ENCODE assay signal across 23 mouse cellular contexts in genomic region chr10:93881918-93882317, GRCm38 (mm10). TPM values are rescaled to one million over a fixed set of nuclear protein-coding genes. Genes with fewer than 3 reads are reported as not detected.
"Had no signal": no experiment of that assay in that cellular context is flagged by ENCODE, and none has a peak within 500 bp of the region (broad histone marks: within the 10 kb centered on the region; RNA-seq: fewer than 3 reads in every experiment).

No protein-coding gene starts in this region.

- H3K4me1 ChIP-seq: intestine, embryonic 15.5 days; kidney, embryonic 15.5 days had no signal

- DNase-seq: kidney, adult 11 months; kidney, adult 8-10 months; kidney, postnatal 10 days; kidney, postnatal 36 days; layer of hippocampus, postnatal 36 days; lung, embryonic 14.5 days; midbrain, embryonic 14.5 days; retina, postnatal 1 day; right cerebral cortex, postnatal 25 days; thymus, adult 18-20 months; thymus, postnatal 14 days had no signal

- H3K4me3 ChIP-seq: intestine, embryonic 15.5 days; kidney, embryonic 15.5 days; left cerebral cortex, adult 2 months had no signal

- ATAC-seq: lung, postnatal 0 days had no signal

- H3K27me3 ChIP-seq: intestine, embryonic 15.5 days; kidney, embryonic 15.5 days had no signal

- H3K27ac ChIP-seq: intestine, embryonic 15.5 days; kidney, embryonic 15.5 days; left cerebral cortex, adult 2 months had no signal

- H3K9me3 ChIP-seq: intestine, embryonic 15.5 days; kidney, embryonic 15.5 days had no signal

- H3K4me2 ChIP-seq: intestine, embryonic 15.5 days; kidney, embryonic 15.5 days; lung, embryonic 14.5 days; midbrain, embryonic 11.5 days had no signal

- H3K9ac ChIP-seq: intestine, embryonic 15.5 days; kidney, embryonic 15.5 days; lung, embryonic 14.5 days had no signal

RNA-seq across cellular contexts. Expression of gene Usp44, which starts 50.6 kb away (rescaled TPM):
- total RNA-seq: layer of hippocampus, adult 8-10 months; layer of hippocampus, postnatal 10 days; layer of hippocampus, postnatal 36 days; left cerebral cortex, adult 2 months; left cerebral cortex, postnatal 10 days; left cerebral cortex, postnatal 36 days; megakaryocyte-erythroid progenitor cell, adult 5-6 weeks had no signal
- polyA plus RNA-seq: midbrain, postnatal 0 days; spleen, adult 2 months had no signal
